Mouse (Mus musculus): ENCODE data around the gene Gm15217. TPM values are rescaled to one million over a fixed set of nuclear protein-coding genes. Genes with fewer than 3 reads are reported as not detected.

Gene Gm15217
- polyA plus RNA-seq, 1 experiment from 2014 or later, result not detected

Other genes with a start within 250 kb of the Gm15217 start
- 1.4 TPM in 2 replicates for gene Bmp4, start 11.3 kb downstream of the Gm15217 start, polyA plus RNA-seq (2015; fragmentation: Nextera tagmentation; extraction: Ambion mirVana)

Data from liver, embryonic 13.5 days (tissue).